Mouse (Mus musculus): ENCODE data around the gene Bst1.

Gene Bst1

GRCm38 (mm10) chr5:43855769-43856168, 37.1 kb downstream of the Bst1 start:
- DNase-seq (ENCODE audit: low spot score in 2 of 2): peak in 1 of 2 experiments; percentile 34

GRCm38 (mm10) chr5:43859663-43860062, 41.0 kb downstream of the Bst1 start:
- no peak for DNase-seq (ENCODE audit: low spot score in 2 of 2)

GRCm38 (mm10) chr5:43860096-43860495, 41.4 kb downstream of the Bst1 start:
- no peak for DNase-seq (ENCODE audit: low spot score in 2 of 2)

GRCm38 (mm10) chr5:43860670-43861431, 42.2 kb downstream of the Bst1 start:
- DNase-seq (ENCODE audit: low spot score in 2 of 2): no peak

- no peak for DNase-seq (ENCODE audit: low spot score in 2 of 2)
Observed at GRCm38 (mm10) chr5:43863642-43864041, 45.0 kb downstream of the Bst1 start.

GRCm38 (mm10) chr5:43865316-43865715, 46.6 kb downstream of the Bst1 start:
- DNase-seq (ENCODE audit: low spot score in 2 of 2): no peak

GRCm38 (mm10) chr5:43868253-43868652, 49.6 kb downstream of the Bst1 start, which contains the start of gene Cd38:
Cd38 (plus strand) TSS chr5:43868553.
- no peak for DNase-seq (ENCODE audit: low spot score in 2 of 2)

- peak; percentile 19 to 32 for DNase-seq (ENCODE audit: low spot score in 2 of 2)
Observed at GRCm38 (mm10) chr5:43868711-43869600, 50.3 kb downstream of the Bst1 start.

- peak; percentile 23 to 50 for DNase-seq (ENCODE audit: low spot score in 2 of 2)
Observed at GRCm38 (mm10) chr5:43871845-43872244, 53.2 kb downstream of the Bst1 start.

GRCm38 (mm10) chr5:43872652-43873051, 54.0 kb downstream of the Bst1 start:
- DNase-seq (ENCODE audit: low spot score in 2 of 2): no peak

GRCm38 (mm10) chr5:43882034-43882433, 63.3 kb downstream of the Bst1 start:
- DNase-seq (ENCODE audit: low spot score in 2 of 2): peak in 1 of 2 experiments; percentile 42

- peak in 1 of 2 experiments; percentile 64 for DNase-seq (ENCODE audit: low spot score in 2 of 2)
Observed at GRCm38 (mm10) chr5:43885060-43885820, 66.6 kb downstream of the Bst1 start.

- DNase-seq (ENCODE audit: low spot score in 2 of 2): peak; percentile 22 to 56
Observed at GRCm38 (mm10) chr5:43892386-43892785, 73.7 kb downstream of the Bst1 start.

All from natural killer cell, adult 2 months (primary cell).